Mouse (Mus musculus) midbrain, embryonic 12.5 days (tissue): ENCODE data around the gene Ccl26. TPM values are rescaled to one million over a fixed set of nuclear protein-coding genes. Genes with fewer than 3 reads are reported as not detected.

ENCODE experiments used
- ATAC-seq: fragments of 200-750 bp; cut with Nextera tagmentation; 2 replicates; pipeline ENCODE4 v1.8.0; 2017; ENCODE audit warnings: low read depth, moderate TSS enrichment, moderate library complexity; ENCODE audit not compliant: low FRiP score
- H3K27ac ChIP-seq: fragments of 300-500 bp; sonication (generic); replicated peaks from 2 replicates; pipeline ENCODE4 v1.5.1; 2016; ENCODE audit warnings: mild to moderate bottlenecking
- H3K27me3 ChIP-seq: fragments of 300-500 bp; sonication (generic); 2 replicates; pipeline ENCODE4 v1.6.1; 2016; ENCODE audit warnings: mild to moderate bottlenecking
- H3K36me3 ChIP-seq: fragments of 300-500 bp; sonication (generic); 2 replicates; pipeline ENCODE4 v1.6.1; 2016
- H3K4me1 ChIP-seq: fragments of 300-500 bp; sonication (generic); 2 replicates; pipeline ENCODE4 v1.6.1; 2016
- H3K4me2 ChIP-seq: fragments of 300-500 bp; sonication (generic); replicated peaks from 2 replicates; pipeline ENCODE4 v1.6.1; 2016; ENCODE audit warnings: mild to moderate bottlenecking, moderate library complexity
- H3K4me3 ChIP-seq: fragments of 300-500 bp; sonication (generic); 2 replicates; pipeline ENCODE4 v1.5.1; 2016; ENCODE audit warnings: mild to moderate bottlenecking
- H3K9ac ChIP-seq: fragments of 300-500 bp; sonication (generic); replicated peaks from 2 replicates; pipeline ENCODE4 v1.6.1; 2016; ENCODE audit warnings: mild to moderate bottlenecking, moderate library complexity
- H3K9me3 ChIP-seq: fragments of 300-500 bp; sonication (generic); 2 replicates; pipeline ENCODE4 v1.6.1; 2016; ENCODE audit warnings: mild to moderate bottlenecking
- WGBS: fragments of 180-500 bp; shearing (Covaris S2); methylation state at CpG from one replicate; pipeline ENCODE4 v1.1.7; 2016; 5-methylcytosine and 5-hydroxymethylcytosine counted together
- polyA plus RNA-seq: library from polyadenylated mRNA; unstranded; fragments of >200 nt; fragmentation: Nextera tagmentation; extraction: Ambion mirVana; gene quantifications from 2 replicates; pipeline ENCODE4 v1.2.1, GENCODE M21; 2016

The Ccl26 gene
- polyA plus RNA-seq, 1 experiment from 2014 or later: not detected

GRCm38 (mm10) chr5:135511105-135511504, 52.3 kb downstream of the Ccl26 start:
- ATAC-seq: no peak

More at GRCm38 (mm10) chr5:135511105-135511504, 52.3 kb downstream of the Ccl26 start:
- Histone ChIP-seq H3K27me3 (no peaks in the 10 kb centered on the region), H3K36me3 (0 out of 2 replicates have a peak, but pooled peaks cover 5% of the 10 kb centered on the region), H3K27ac (no peak overlapping the region), H3K4me3 (no peak overlapping the region), H3K9ac (no peak overlapping the region), H3K4me1 (peaks cover 16% of the 10 kb centered on the region), H3K9me3 (peaks cover 6% of the 10 kb centered on the region; the same call in 1 of the 2 replicates), H3K4me2 (no peak overlapping the region)
- 66% methylated on average over 5 of the region's 5 CpGs for WGBS

Other genes starting within 250 kb of the Ccl26 start
- not detected in 2 replicates for gene Fkbp6, start 213.5 kb downstream of the Ccl26 start, polyA plus RNA-seq
- gene Trim50, start 210.3 kb downstream of the Ccl26 start, polyA plus RNA-seq: not detected in 2 replicates
- 35.3 and 36.9 TPM in 2 replicates for gene Nsun5, start 193.6 kb downstream of the Ccl26 start, polyA plus RNA-seq
- 20.9 and 24.9 TPM in 2 replicates for gene Pom121, start 169.0 kb downstream of the Ccl26 start, polyA plus RNA-seq
- gene Hip1, start 18.4 kb downstream of the Ccl26 start, polyA plus RNA-seq: 68.4 and 69.7 TPM in 2 replicates
- gene Ccl24, start 9.5 kb upstream of the Ccl26 start, polyA plus RNA-seq: 4.7 and 4.8 TPM in 2 replicates
- 60.2 and 64.6 TPM in 2 replicates for gene Rhbdd2, start 69.0 kb upstream of the Ccl26 start, polyA plus RNA-seq
- gene Por, start 106.5 kb upstream of the Ccl26 start, polyA plus RNA-seq: 141 and 145 TPM in 2 replicates
- 58.3 and 65.3 TPM in 2 replicates for gene Tmem120a, start 180.9 kb upstream of the Ccl26 start, polyA plus RNA-seq
- gene Styxl1, start 214.8 kb upstream of the Ccl26 start, polyA plus RNA-seq: 0.18 and 0.64 TPM in 2 replicates
- gene Mdh2, start 214.9 kb upstream of the Ccl26 start, polyA plus RNA-seq: 526 and 540 TPM in 2 replicates
- 72.1 and 73.3 TPM in 2 replicates for gene Srrm3, start 243.3 kb upstream of the Ccl26 start, polyA plus RNA-seq